Mouse (Mus musculus): ENCODE measurements around the gene Chrd.
A peak's percentile ranks its signal among the peaks of the same experiment; 100 is the strongest.

Chrd gene

GRCm38 (mm10) chr16:20732925-20733730 is at the start of gene Chrd:
Gene Chrd (plus strand): TSS chr16:20733127.
- peak; percentile 61 for DNase-seq

GRCm38 (mm10) chr16:20690774-20691173 is 42.2 kb upstream of the Chrd start:
- no peak for DNase-seq

- no peak for DNase-seq
Measured at GRCm38 (mm10) chr16:20691617-20692016, 41.3 kb upstream of the Chrd start.

GRCm38 (mm10) chr16:20692241-20692965 is 40.5 kb upstream of the Chrd start:
- no peak for DNase-seq

GRCm38 (mm10) chr16:20693111-20693701 is 39.7 kb upstream of the Chrd start, which contains the start of gene Fam131a:
Gene Fam131a (plus strand): TSS chr16:20693241.
- peak; percentile 89 for DNase-seq

GRCm38 (mm10) chr16:20694781-20695180 is 38.1 kb upstream of the Chrd start:
- no peak for DNase-seq

GRCm38 (mm10) chr16:20695622-20696323 is 37.2 kb upstream of the Chrd start:
- peak; percentile 70 for DNase-seq

- no peak for DNase-seq
Measured at GRCm38 (mm10) chr16:20699266-20699665, 33.7 kb upstream of the Chrd start.

- no peak for DNase-seq
Measured at GRCm38 (mm10) chr16:20700036-20700435, 32.9 kb upstream of the Chrd start.

GRCm38 (mm10) chr16:20701316-20701715 is 31.6 kb upstream of the Chrd start:
- DNase-seq: no peak

- no peak for DNase-seq
Measured at GRCm38 (mm10) chr16:20701729-20702521, 31.0 kb upstream of the Chrd start.

- DNase-seq: peak; percentile 87
Measured at GRCm38 (mm10) chr16:20702522-20702893, 30.4 kb upstream of the Chrd start.

GRCm38 (mm10) chr16:20703071-20703470 is 29.9 kb upstream of the Chrd start:
- no peak for DNase-seq

GRCm38 (mm10) chr16:20703699-20704400 is 29.1 kb upstream of the Chrd start:
- DNase-seq: peak; percentile 39

GRCm38 (mm10) chr16:20705786-20706185 is 27.1 kb upstream of the Chrd start:
- DNase-seq: no peak

GRCm38 (mm10) chr16:20706407-20707055 is 26.4 kb upstream of the Chrd start:
- peak; percentile 60 for DNase-seq

GRCm38 (mm10) chr16:20708220-20708938 is 24.5 kb upstream of the Chrd start:
- DNase-seq: no peak

- no peak for DNase-seq
Measured at GRCm38 (mm10) chr16:20708939-20709734, 23.8 kb upstream of the Chrd start.

- no peak for DNase-seq
Measured at GRCm38 (mm10) chr16:20710370-20710769, 22.6 kb upstream of the Chrd start.
